Mouse (Mus musculus): Measurements from ENCODE around the gene Fbxl14. TPM values are rescaled to one million over a fixed set of nuclear protein-coding genes. Genes with fewer than 3 reads are reported as not detected.

The Fbxl14 gene
- total RNA-seq, 1 experiment: 44.1 TPM

DNA sequence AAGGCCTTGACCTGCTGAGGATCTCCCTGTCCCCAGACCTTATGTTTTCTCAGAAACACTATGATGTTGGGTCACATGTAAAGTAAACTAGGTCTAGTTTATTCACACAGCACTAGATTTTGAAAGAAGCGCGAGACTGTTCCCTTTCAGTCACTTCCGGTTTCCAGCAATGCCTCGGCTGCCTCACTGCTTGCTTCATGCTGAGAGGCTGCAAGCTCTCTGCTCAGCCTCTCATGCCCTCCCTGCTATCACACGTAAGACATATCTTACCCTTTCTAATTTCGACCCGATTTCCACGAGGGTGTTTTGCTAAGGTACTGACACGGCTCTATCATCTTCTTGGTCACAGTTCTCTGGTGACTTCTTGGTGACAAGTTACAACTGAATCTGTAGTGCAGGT lies 22.6 kb downstream of the Fbxl14 start:
- no peak for DNase-seq (ENCODE audit: low read depth, low spot score)
- TF ChIP-seq HCFC1 (IDR thresholded peaks at IDR 0.05; ENCODE audit: borderline replicate concordance, insufficient read depth, low read length) (no peak), ZNF384 (IDR thresholded peaks at IDR 0.05; ENCODE audit: low read depth, low read length) (no peak), MAFK (IDR thresholded peaks at IDR 0.05; ENCODE audit: insufficient read depth, low read depth, low read length) (no peak), CHD2 (IDR thresholded peaks at IDR 0.05; ENCODE audit: low read depth, low read length) (no peak), ZC3H11A (IDR thresholded peaks at IDR 0.05; ENCODE audit: borderline replicate concordance, low read depth, low read length) (no peak)
- no peak overlapping the region for H3K4me3 ChIP-seq (ENCODE audit: insufficient read depth in 1 of 2, low read depth in 1 of 2, low read length in 2 of 2, poor library complexity in 1 of 2, severe bottlenecking in 1 of 2)
- H3K27ac ChIP-seq (ENCODE audit: insufficient read depth, low read depth, low read length, poor library complexity, severe bottlenecking): no peak overlapping the region
- in situ Hi-C loops (cut with MboI; ENCODE audit: low sequenced_read_pairs in 2 of 2, unreplicated experiment in 2 of 2): no loop called here
- no peaks in the 10 kb centered on the region for H3K9me3 ChIP-seq (ENCODE audit: control insufficient read depth, insufficient read depth, low read depth, low read length)
- H3K36me3 ChIP-seq (ENCODE audit: control insufficient read depth, insufficient read depth, low read length, poor library complexity, severe bottlenecking): no peaks in the 10 kb centered on the region
- peaks cover 0 to 2% of the 10 kb centered on the region in 2 experiments; a peak in 1 of 4 replicates for H3K4me1 ChIP-seq (ENCODE audit: control insufficient read depth in 2 of 2, insufficient read depth in 2 of 2, low read length in 2 of 2, poor library complexity in 1 of 2)
- H3K9ac ChIP-seq (ENCODE audit: insufficient read depth, low read depth, low read length, poor library complexity, severe bottlenecking): no peak overlapping the region

DNA sequence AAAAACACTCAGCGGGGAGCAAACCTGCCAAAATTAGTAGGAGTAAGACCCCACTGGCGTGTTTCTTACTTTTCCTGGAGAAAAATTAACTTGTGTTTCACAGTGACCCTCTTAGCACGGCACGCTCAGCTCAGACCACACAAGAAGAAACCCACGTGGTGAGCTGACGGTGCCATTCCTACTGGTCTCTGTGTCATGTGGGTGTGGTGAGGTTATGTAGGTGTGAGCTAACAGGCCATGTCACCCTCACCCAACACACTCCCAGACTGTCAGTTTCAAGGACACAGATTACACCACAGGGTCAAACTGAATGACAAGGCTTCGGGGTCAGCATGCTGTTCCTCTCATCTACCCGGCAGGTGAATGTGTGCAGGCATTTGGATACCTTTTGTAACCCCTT lies 25.3 kb downstream of the Fbxl14 start:
- in situ Hi-C loops (cut with MboI; ENCODE audit: low sequenced_read_pairs in 2 of 2, unreplicated experiment in 2 of 2): no loop called here
- TF ChIP-seq ZC3H11A (IDR thresholded peaks at IDR 0.05; ENCODE audit: borderline replicate concordance, low read depth, low read length): no peak
- no peak for TF ChIP-seq HCFC1 (IDR thresholded peaks at IDR 0.05; ENCODE audit: borderline replicate concordance, insufficient read depth, low read length)
- no peak for TF ChIP-seq CHD2 (IDR thresholded peaks at IDR 0.05; ENCODE audit: low read depth, low read length)
- TF ChIP-seq MAFK (IDR thresholded peaks at IDR 0.05; ENCODE audit: insufficient read depth, low read depth, low read length): no peak
- TF ChIP-seq ZNF384 (IDR thresholded peaks at IDR 0.05; ENCODE audit: low read depth, low read length): no peak
- no peak overlapping the region for H3K27ac ChIP-seq (ENCODE audit: insufficient read depth, low read depth, low read length, poor library complexity, severe bottlenecking)

DNA sequence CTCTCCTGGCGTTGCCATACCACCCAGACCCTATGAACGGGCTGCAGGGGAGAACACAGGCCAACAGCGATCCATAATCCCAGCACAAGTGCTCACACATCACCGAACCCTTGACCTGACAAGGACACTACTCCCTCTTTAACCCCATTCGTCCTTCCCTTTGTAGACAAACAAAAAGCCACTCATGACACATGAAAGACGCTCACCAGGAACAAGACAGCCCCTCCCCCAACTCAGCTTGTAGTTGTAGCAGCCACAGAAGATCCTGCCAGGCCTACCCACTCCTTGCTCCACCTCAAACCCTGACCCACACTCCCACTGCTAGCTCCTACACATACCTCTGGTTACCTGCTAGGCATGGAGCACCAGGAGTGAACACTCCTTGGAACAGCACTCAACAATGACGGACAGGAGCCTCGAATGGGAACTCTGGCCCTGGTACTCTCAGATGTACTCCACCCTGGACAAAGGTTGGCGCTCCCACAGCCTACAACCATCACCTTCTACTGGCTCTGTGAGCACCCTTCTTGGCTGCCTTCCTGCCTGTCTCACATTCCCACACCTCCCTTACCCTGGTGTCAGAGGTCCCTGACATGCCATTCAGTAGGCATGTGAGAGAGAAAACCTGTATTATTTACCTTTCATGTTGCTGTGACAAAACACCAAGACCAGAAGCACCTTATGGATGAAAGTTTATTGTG lies 26.2 kb downstream of the Fbxl14 start:
- in situ Hi-C loops (cut with MboI; ENCODE audit: low sequenced_read_pairs in 2 of 2, unreplicated experiment in 2 of 2): no loop called here
- Histone ChIP-seq H3K36me3 (ENCODE audit: control insufficient read depth, insufficient read depth, low read length, poor library complexity, severe bottlenecking) (no peaks in the 10 kb centered on the region), H3K27ac (ENCODE audit: insufficient read depth, low read depth, low read length, poor library complexity, severe bottlenecking) (no peak overlapping the region), H3K9ac (ENCODE audit: insufficient read depth, low read depth, low read length, poor library complexity, severe bottlenecking) (no peak overlapping the region), H3K4me1 (ENCODE audit: control insufficient read depth in 2 of 2, insufficient read depth in 2 of 2, low read length in 2 of 2, poor library complexity in 1 of 2) (peaks cover 0 to 2% of the 10 kb centered on the region in 2 experiments; a peak in 1 of 4 replicates), H3K9me3 (ENCODE audit: control insufficient read depth, insufficient read depth, low read depth, low read length) (no peaks in the 10 kb centered on the region), H3K4me3 (ENCODE audit: insufficient read depth in 1 of 2, low read depth in 1 of 2, low read length in 2 of 2, poor library complexity in 1 of 2, severe bottlenecking in 1 of 2) (no peak overlapping the region)
- DNase-seq (ENCODE audit: low read depth, low spot score): no peak
- TF ChIP-seq CHD2 (IDR thresholded peaks at IDR 0.05; ENCODE audit: low read depth, low read length) (no peak), MAFK (IDR thresholded peaks at IDR 0.05; ENCODE audit: insufficient read depth, low read depth, low read length) (no peak)

More for the DNA sequence above, 25.3 kb downstream of the Fbxl14 start:
- peaks cover 0 to 2% of the 10 kb centered on the region in 2 experiments; a peak in 1 of 4 replicates for H3K4me1 ChIP-seq (ENCODE audit: control insufficient read depth in 2 of 2, insufficient read depth in 2 of 2, low read length in 2 of 2, poor library complexity in 1 of 2)
- H3K4me3 ChIP-seq (ENCODE audit: insufficient read depth in 1 of 2, low read depth in 1 of 2, low read length in 2 of 2, poor library complexity in 1 of 2, severe bottlenecking in 1 of 2): no peak overlapping the region
- no peaks in the 10 kb centered on the region for H3K9me3 ChIP-seq (ENCODE audit: control insufficient read depth, insufficient read depth, low read depth, low read length)
- DNase-seq (ENCODE audit: low read depth, low spot score): no peak
- no peak overlapping the region for H3K9ac ChIP-seq (ENCODE audit: insufficient read depth, low read depth, low read length, poor library complexity, severe bottlenecking)
- H3K36me3 ChIP-seq (ENCODE audit: control insufficient read depth, insufficient read depth, low read length, poor library complexity, severe bottlenecking): no peaks in the 10 kb centered on the region

DNA sequence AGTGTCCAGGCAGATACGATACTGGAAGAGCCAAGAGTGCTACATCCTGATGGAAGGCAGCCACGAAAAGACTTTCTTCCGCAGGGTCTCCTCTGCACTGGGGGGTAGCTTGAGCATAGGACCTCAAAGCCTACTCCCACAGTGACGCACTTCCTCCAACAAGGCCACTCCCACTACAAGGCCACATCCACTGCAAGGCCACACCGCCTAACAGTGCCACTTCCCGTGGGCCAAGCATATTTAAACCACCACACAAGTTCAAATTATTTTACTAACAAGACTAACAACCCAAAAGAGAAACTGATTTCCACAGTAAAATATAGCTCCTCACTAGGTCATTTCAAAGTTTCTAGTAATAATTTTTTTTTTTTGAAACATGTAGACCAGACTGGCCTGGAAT lies 28.8 kb downstream of the Fbxl14 start:
- in situ Hi-C loops (cut with MboI; ENCODE audit: low sequenced_read_pairs in 2 of 2, unreplicated experiment in 2 of 2): no loop called here
- Histone ChIP-seq H3K9ac (ENCODE audit: insufficient read depth, low read depth, low read length, poor library complexity, severe bottlenecking) (no peak overlapping the region), H3K9me3 (ENCODE audit: control insufficient read depth, insufficient read depth, low read depth, low read length) (no peaks in the 10 kb centered on the region), H3K4me1 (ENCODE audit: control insufficient read depth in 2 of 2, insufficient read depth in 2 of 2, low read length in 2 of 2, poor library complexity in 1 of 2) (peaks cover 0 to 2% of the 10 kb centered on the region in 2 experiments; a peak in 1 of 4 replicates), H3K4me3 (ENCODE audit: insufficient read depth in 1 of 2, low read depth in 1 of 2, low read length in 2 of 2, poor library complexity in 1 of 2, severe bottlenecking in 1 of 2) (no peak overlapping the region), H3K27ac (ENCODE audit: insufficient read depth, low read depth, low read length, poor library complexity, severe bottlenecking) (no peak overlapping the region), H3K36me3 (ENCODE audit: control insufficient read depth, insufficient read depth, low read length, poor library complexity, severe bottlenecking) (no peaks in the 10 kb centered on the region)
- no peak for DNase-seq (ENCODE audit: low read depth, low spot score)
- TF ChIP-seq CHD2 (IDR thresholded peaks at IDR 0.05; ENCODE audit: low read depth, low read length) (no peak), HCFC1 (IDR thresholded peaks at IDR 0.05; ENCODE audit: borderline replicate concordance, insufficient read depth, low read length) (no peak), MAFK (IDR thresholded peaks at IDR 0.05; ENCODE audit: insufficient read depth, low read depth, low read length) (no peak), ZNF384 (IDR thresholded peaks at IDR 0.05; ENCODE audit: low read depth, low read length) (no peak), ZC3H11A (IDR thresholded peaks at IDR 0.05; ENCODE audit: borderline replicate concordance, low read depth, low read length) (no peak)
